Mouse (Mus musculus) heart, adult 8-10 months (tissue): ENCODE measurements around the gene Vmn1r127. TPM values are rescaled to one million over a fixed set of nuclear protein-coding genes. Genes with fewer than 3 reads are reported as not detected.
"Not testable (repeated sequence)": the region's sequence is repeated elsewhere in the genome, so short reads cannot be mapped to it uniquely, and the experiment has no call there.

ENCODE experiments used
- DNase-seq: peaks from one replicate; pipeline ENCODE4 v3.0.0; 2022; ENCODE audit warnings: low spot score
- total RNA-seq, 4 experiments: library from RNA; stranded (reverse); gene quantifications; 2 replicates each; pipeline ENCODE4 v1.2.4; 2022

Vmn1r127 gene
- not detected for total RNA-seq

- DNase-seq: not testable (repeated sequence)
Observed at GRCm38 (mm10) chr7:21319761-21320160, at the start of gene Vmn1r127. Vmn1r127 (minus strand) TSS chr7:21319861.

GRCm38 (mm10) chr7:21361191-21361590 is 41.5 kb upstream of the Vmn1r127 start, which contains the start of gene Vmn1r129:
Vmn1r129 (minus strand) TSS chr7:21361291.
- not testable (repeated sequence) for DNase-seq

- not testable (repeated sequence) for DNase-seq
Observed at GRCm38 (mm10) chr7:21349073-21349472, 29.4 kb upstream of the Vmn1r127 start, which contains the start of gene Vmn1r128. Vmn1r128 (plus strand) TSS chr7:21349373.

GRCm38 (mm10) chr7:21301367-21301766 is 18.3 kb downstream of the Vmn1r127 start, which contains the start of gene Vmn1r126:
Vmn1r126 (minus strand) TSS chr7:21301467.
- not testable (repeated sequence) for DNase-seq

GRCm38 (mm10) chr7:21271879-21272278 is 47.8 kb downstream of the Vmn1r127 start, which contains the start of gene Vmn1r125:
Vmn1r125 (plus strand) TSS chr7:21272179.
- DNase-seq: not testable (repeated sequence)

Other genes starting within 250 kb of the Vmn1r127 start
- gene Vmn1r121, start 221.3 kb downstream of the Vmn1r127 start, total RNA-seq: not detected
- gene Vmn1r122, start 185.7 kb downstream of the Vmn1r127 start, total RNA-seq: not detected
- gene Vmn1r123, start 157.7 kb downstream of the Vmn1r127 start, total RNA-seq: not detected
- not detected for gene Gm5157, start 129.4 kb downstream of the Vmn1r127 start, total RNA-seq
- gene Vmn1r124, start 59.2 kb downstream of the Vmn1r127 start, total RNA-seq: not detected
- not detected for gene Vmn1r125, start 47.7 kb downstream of the Vmn1r127 start, total RNA-seq
- gene Vmn1r126, start 18.4 kb downstream of the Vmn1r127 start, total RNA-seq: not detected
- gene Vmn1r128, start 29.5 kb upstream of the Vmn1r127 start, total RNA-seq: not detected
- not detected for gene Vmn1r129, start 41.4 kb upstream of the Vmn1r127 start, total RNA-seq
- not detected for gene Gm6882, start 112.9 kb upstream of the Vmn1r127 start, total RNA-seq
- gene Vmn1r130, start 191.9 kb upstream of the Vmn1r127 start, total RNA-seq: not detected
- not detected for gene Vmn1r131, start 226.2 kb upstream of the Vmn1r127 start, total RNA-seq